Mouse (Mus musculus) thymus, postnatal 36 days (tissue): Measurements from ENCODE around the gene Prkcz.
"Not testable (repeated sequence)": the region's sequence is repeated elsewhere in the genome, so short reads cannot be mapped to it uniquely, and the experiment has no call there.

Experiments used
- DNase-seq, 2 experiments: peaks; one replicate each; pipeline ENCODE4 v3.0.0; 2022; ENCODE audit warnings: mixed read lengths in 2 of 2

The Prkcz gene

GRCm38 (mm10) chr4:155357601-155358000 lies 3.6 kb downstream of the Prkcz start:
- no peak for DNase-seq

- DNase-seq = no peak
Measured at GRCm38 (mm10) chr4:155356354-155356753, 4.8 kb downstream of the Prkcz start.

- DNase-seq = no peak
Measured at GRCm38 (mm10) chr4:155354546-155354945, 6.6 kb downstream of the Prkcz start.

GRCm38 (mm10) chr4:155354035-155354434 lies 7.1 kb downstream of the Prkcz start:
- DNase-seq = peak; percentile 29 to 39

GRCm38 (mm10) chr4:155352581-155352980 lies 8.6 kb downstream of the Prkcz start:
- peak; percentile 51 to 67 for DNase-seq

GRCm38 (mm10) chr4:155346350-155346749 lies 14.8 kb downstream of the Prkcz start:
- DNase-seq = no peak

- DNase-seq = peak in 1 of 2 experiments; percentile 28
Measured at GRCm38 (mm10) chr4:155345608-155345953, 15.6 kb downstream of the Prkcz start.

- DNase-seq = peak; percentile 51 to 60
Measured at GRCm38 (mm10) chr4:155344716-155345607, 16.2 kb downstream of the Prkcz start.

GRCm38 (mm10) chr4:155344299-155344600 lies 16.9 kb downstream of the Prkcz start:
- DNase-seq = no peak

- no peak for DNase-seq
Measured at GRCm38 (mm10) chr4:155343415-155344298, 17.5 kb downstream of the Prkcz start.

- DNase-seq = no peak
Measured at GRCm38 (mm10) chr4:155336284-155337050, 24.7 kb downstream of the Prkcz start.

- DNase-seq = no peak
Measured at GRCm38 (mm10) chr4:155332253-155332652, 28.9 kb downstream of the Prkcz start.

- DNase-seq = not testable (repeated sequence)
Measured at GRCm38 (mm10) chr4:155328385-155328784, 32.8 kb downstream of the Prkcz start.

- no peak for DNase-seq
Measured at GRCm38 (mm10) chr4:155325773-155326172, 35.4 kb downstream of the Prkcz start.

GRCm38 (mm10) chr4:155324511-155324910 lies 36.6 kb downstream of the Prkcz start:
- no peak for DNase-seq

- no peak for DNase-seq
Measured at GRCm38 (mm10) chr4:155323081-155323795, 37.9 kb downstream of the Prkcz start.

- DNase-seq = peak; percentile 51 to 52
Measured at GRCm38 (mm10) chr4:155320281-155321244, 40.6 kb downstream of the Prkcz start.

- DNase-seq = no peak
Measured at GRCm38 (mm10) chr4:155318266-155318665, 42.9 kb downstream of the Prkcz start.

GRCm38 (mm10) chr4:155315031-155315430 lies 46.1 kb downstream of the Prkcz start:
- no peak for DNase-seq

- no peak for DNase-seq
Measured at GRCm38 (mm10) chr4:155308679-155309078, 52.5 kb downstream of the Prkcz start.

- peak; percentile 54 to 56 for DNase-seq
Measured at GRCm38 (mm10) chr4:155308068-155308467, 53.1 kb downstream of the Prkcz start.
